Mouse (Mus musculus) retina, adult 2 months (tissue): ENCODE measurements around the gene Kif22.

Source experiments
- DNase-seq: peaks from one replicate; pipeline ENCODE4 v3.0.0-alpha.2; 2012; ENCODE audit warnings: low read depth, low spot score

Gene Kif22

GRCm38 (mm10) chr7:126984667-126985444 is 57.4 kb downstream of the Kif22 start:
- DNase-seq = no peak

GRCm38 (mm10) chr7:126983113-126983512 is 59.2 kb downstream of the Kif22 start:
- no peak for DNase-seq

GRCm38 (mm10) chr7:126982054-126982453 is 60.2 kb downstream of the Kif22 start:
- no peak for DNase-seq

- DNase-seq = no peak
Observed at GRCm38 (mm10) chr7:126981601-126982000, 60.7 kb downstream of the Kif22 start.

- DNase-seq = no peak
Observed at GRCm38 (mm10) chr7:126978841-126979240, 63.4 kb downstream of the Kif22 start.
